Mouse (Mus musculus) testis, adult 2 months (tissue): ENCODE results near the gene Myadml2. TPM values are rescaled to one million over a fixed set of nuclear protein-coding genes. Genes with fewer than 3 reads are reported as not detected.

Experiments
- H3K27ac ChIP-seq: fragments of 200-500 bp; 2 replicates; pipeline ENCODE4 v1.5.1; 2012; ENCODE audit warnings: low read depth, low read length; ENCODE audit not compliant: control insufficient read depth, insufficient read depth
- H3K27me3 ChIP-seq: fragments of 200-500 bp; 2 replicates; pipeline ENCODE4 v1.6.1; 2012; ENCODE audit warnings: mild to moderate bottlenecking, low read length, moderate library complexity; ENCODE audit not compliant: control insufficient read depth, insufficient read depth
- H3K36me3 ChIP-seq: fragments of 200-500 bp; 2 replicates; pipeline ENCODE4 v1.6.1; 2012; ENCODE audit warnings: mild to moderate bottlenecking, low read length; ENCODE audit not compliant: control insufficient read depth, insufficient read depth
- H3K4me1 ChIP-seq: fragments of 200-500 bp; 2 replicates; pipeline ENCODE4 v1.6.1; 2012; ENCODE audit warnings: low read length; ENCODE audit not compliant: control insufficient read depth, insufficient read depth
- H3K4me3 ChIP-seq: fragments of 200-500 bp; 2 replicates; pipeline ENCODE4 v1.5.1; 2012; ENCODE audit warnings: low read depth, mild to moderate bottlenecking, low read length, moderate library complexity, mixed read lengths; ENCODE audit not compliant: control insufficient read depth
- CTCF ChIP-seq: fragments of 200-500 bp; IDR thresholded peaks from 2 replicates; pipeline ENCODE4 v1.5.1; 2012; ENCODE audit warnings: low read depth, mild to moderate bottlenecking, inconsistent platforms, low read length, moderate library complexity; ENCODE audit not compliant: control insufficient read depth, insufficient read depth, insufficient replicate concordance
- POLR2A ChIP-seq: fragments of 200-500 bp; IDR thresholded peaks from 2 replicates; pipeline ENCODE4 v1.6.1; 2012; ENCODE audit warnings: low read depth, mild to moderate bottlenecking, inconsistent platforms, low read length, moderate library complexity; ENCODE audit not compliant: control insufficient read depth
- polyA plus RNA-seq: library from polyadenylated mRNA; depleted of rRNA; stranded (reverse); fragments of >200 nt; gene quantifications from 2 replicates; pipeline ENCODE4 v1.2.3, GENCODE M21; 2012

Gene Myadml2
- polyA plus RNA-seq, 1 experiment, result not detected

DNA sequence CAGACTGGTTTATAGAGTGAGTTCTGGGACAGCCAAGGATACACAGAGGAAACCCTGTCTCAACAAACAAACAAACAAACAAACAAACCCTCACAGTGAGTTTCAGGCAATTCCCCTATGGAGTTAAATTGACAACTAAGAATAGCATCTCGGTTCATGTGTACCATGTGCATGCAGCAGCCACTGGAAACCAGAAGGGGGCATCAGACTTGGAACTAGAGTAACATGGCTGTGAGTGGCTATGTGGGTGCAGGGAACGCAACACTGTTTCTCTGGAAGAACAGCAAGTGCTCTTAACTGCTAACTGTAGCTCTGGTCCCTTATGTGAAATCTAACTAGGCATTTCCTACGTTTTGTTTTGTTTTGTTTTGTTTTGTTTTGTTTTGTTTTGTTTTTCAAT, 3.9 kb upstream of the Myadml2 start:
- Histone ChIP-seq H3K4me1 (peaks cover 8% of the 10 kb centered on the region), H3K27me3 (0 out of 2 replicates have a peak, but pooled peaks cover 2% of the 10 kb centered on the region), H3K27ac (no peak overlapping the region), H3K36me3 (no peaks in the 10 kb centered on the region), H3K4me3 (no peak overlapping the region)
- TF ChIP-seq POLR2A, result no peak

DNA sequence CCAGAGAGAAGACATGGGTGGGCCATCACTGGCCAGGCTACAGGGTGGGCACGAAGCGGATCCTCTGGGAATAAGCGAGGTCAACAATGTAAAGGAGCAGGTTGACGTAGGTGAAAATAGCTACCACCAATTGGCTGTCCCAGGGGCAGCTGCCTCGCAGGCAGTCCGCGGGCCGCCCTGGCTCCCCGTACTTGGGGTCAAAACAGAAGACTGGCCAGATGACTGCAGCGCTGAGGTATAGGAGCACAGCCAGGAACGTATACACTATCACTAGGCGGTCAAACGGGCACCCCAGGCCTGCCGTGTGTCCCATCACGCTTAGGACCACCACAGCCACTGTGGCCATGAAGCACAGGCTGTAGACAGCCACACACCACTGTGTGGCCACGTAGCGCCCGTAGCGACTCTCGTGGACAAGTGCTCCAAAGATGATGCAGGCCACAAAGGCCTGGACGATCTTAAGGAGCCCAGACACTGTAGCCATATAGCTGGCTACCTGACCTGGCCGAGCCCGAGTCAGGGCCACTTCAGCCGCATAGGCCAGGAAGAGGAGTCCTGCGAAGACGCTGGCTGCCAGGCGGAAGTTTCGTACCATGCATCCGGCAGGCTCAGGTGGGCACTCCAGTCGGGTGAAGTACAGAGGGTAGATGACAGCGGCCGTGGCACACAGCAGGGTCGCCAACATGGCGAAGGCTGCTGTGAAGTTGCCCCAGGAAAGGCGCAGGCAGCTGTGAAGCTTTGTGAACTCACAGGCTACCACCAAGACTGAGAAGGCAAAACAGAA, 719 bp downstream of the Myadml2 start:
- H3K27ac ChIP-seq, result no peak overlapping the region
- peaks cover 17% of the 10 kb centered on the region for H3K4me1 ChIP-seq
- H3K27me3 ChIP-seq, result 0 out of 2 replicates have a peak, but pooled peaks cover 2% of the 10 kb centered on the region
- peak overlapping the region; percentile 46 for H3K4me3 ChIP-seq
- no peaks in the 10 kb centered on the region for H3K36me3 ChIP-seq
- TF ChIP-seq POLR2A, result no peak
- no peak for TF ChIP-seq CTCF

DNA sequence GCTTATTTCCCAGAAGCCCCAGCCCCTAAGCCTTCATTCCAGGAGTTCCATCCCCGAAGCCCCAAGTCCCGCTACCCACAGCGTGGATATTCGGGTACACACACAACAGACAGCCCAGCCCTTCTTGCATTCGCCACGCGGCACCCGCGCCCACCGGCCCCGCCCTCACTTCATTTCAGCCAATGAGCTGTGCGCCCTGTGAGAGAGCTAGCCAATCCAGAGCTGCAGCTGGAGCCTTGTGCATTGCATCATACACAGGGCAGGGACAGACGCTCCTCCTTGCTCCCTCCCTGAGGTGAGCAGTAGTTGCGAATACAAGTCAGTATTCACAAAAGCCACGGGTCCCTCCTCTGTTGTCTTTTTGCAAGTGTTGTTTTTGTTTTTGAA, 4.4 kb downstream of the Myadml2 start, which contains the start of gene Pycr1:
Gene Pycr1 (minus strand): TSS at position 169 of the 387 bp plus-strand sequence.
- H3K4me3 ChIP-seq, result peak within 1 kb of the TSS; percentile 54
- no peak for TF ChIP-seq POLR2A
- no peak for TF ChIP-seq CTCF

DNA sequence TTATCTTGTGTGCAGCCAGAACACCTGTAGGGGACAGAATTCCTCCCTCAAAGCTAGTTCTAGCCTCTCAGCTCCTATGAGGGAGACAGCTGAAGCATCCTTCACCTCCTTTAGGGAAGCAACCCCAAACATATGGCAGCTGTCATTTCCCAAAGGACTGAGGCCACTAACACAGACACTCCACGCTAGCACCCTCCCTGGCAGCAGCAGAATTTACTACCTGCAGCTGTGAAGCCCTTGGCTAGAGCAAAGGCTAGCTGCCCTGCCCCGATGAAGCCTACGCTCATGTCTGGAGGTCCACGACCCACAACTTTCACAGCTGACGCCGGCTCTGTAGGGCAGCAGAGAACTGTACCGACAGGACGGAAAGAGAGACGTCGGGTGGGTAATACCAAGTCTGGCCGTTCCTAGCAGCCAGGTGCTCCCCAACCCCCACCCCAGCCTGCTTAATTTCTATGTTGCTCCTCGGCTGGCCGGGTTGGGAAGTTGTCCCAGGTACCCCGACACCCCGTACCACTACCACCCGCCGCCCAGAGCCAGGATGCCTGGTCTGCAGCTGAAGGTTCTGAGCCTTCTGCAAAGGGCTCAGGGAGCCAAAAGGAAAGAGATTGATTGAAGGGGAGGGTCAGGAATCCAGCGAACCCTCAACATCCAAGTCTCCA, 4.9 kb downstream of the Myadml2 start:
- no peak overlapping the region for H3K27ac ChIP-seq
- peak overlapping the region; percentile 54 for H3K4me3 ChIP-seq
- no peaks in the 10 kb centered on the region for H3K27me3 ChIP-seq
- no peaks in the 10 kb centered on the region for H3K36me3 ChIP-seq
- H3K4me1 ChIP-seq, result peaks cover 14% of the 10 kb centered on the region
- TF ChIP-seq POLR2A, result no peak
- no peak for TF ChIP-seq CTCF

More for the DNA sequence above, 4.4 kb downstream of the Myadml2 start, which contains the start of gene Pycr1:
- Histone ChIP-seq H3K27me3 (0 out of 2 replicates have a peak, but pooled peaks cover 2% of the 10 kb centered on the region), H3K4me1 (peaks cover 17% of the 10 kb centered on the region), H3K27ac (no peak within 1 kb of the TSS), H3K36me3 (no peaks in the 10 kb centered on the region)

DNA sequence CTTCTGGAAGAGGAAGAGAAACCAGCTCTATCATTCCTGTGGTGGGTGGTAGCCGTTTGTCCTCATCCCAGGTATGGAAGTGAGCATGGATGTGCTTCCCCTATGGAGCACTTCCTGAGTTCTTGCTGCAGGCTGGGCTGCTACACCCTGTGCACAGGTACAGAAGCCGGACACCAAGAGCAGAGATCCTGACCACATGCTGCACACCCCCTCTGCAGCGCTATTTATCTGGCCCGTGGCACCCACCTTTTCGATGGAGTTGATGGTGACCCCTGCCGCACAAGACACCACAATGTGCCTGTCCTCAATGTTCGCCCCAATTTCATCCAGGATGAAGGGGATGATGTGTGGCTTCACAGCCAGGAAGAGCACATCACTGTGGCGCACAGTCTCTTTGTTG, 6.1 kb downstream of the Myadml2 start:
- no peaks in the 10 kb centered on the region for H3K36me3 ChIP-seq
- H3K4me3 ChIP-seq, result no peak overlapping the region
- no peak overlapping the region for H3K27ac ChIP-seq
- H3K4me1 ChIP-seq, result peaks cover 8% of the 10 kb centered on the region
- no peak for TF ChIP-seq POLR2A
- no peak for TF ChIP-seq CTCF
- H3K27me3 ChIP-seq, result no peaks in the 10 kb centered on the region

DNA sequence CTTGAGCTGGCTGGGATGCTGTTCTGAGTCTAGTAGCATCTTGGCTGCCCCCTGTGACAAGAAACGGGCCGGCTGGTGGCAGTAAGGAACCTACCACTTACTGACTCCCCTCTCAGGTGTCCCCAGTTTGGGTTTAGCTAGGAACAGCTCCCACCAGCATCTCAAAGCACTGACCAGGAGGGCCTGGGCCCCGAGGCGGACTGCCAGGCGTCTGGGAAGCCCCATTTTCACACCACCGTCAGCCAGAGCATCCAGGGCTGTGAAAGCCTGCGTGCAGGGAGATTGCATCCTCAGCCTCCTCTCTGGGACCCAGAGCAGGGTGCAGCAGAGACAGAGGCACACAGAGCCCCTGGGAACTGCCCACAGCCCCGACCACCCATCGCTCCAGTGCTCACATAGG, 6.7 kb downstream of the Myadml2 start:
- H3K4me3 ChIP-seq, result no peak overlapping the region

DNA sequence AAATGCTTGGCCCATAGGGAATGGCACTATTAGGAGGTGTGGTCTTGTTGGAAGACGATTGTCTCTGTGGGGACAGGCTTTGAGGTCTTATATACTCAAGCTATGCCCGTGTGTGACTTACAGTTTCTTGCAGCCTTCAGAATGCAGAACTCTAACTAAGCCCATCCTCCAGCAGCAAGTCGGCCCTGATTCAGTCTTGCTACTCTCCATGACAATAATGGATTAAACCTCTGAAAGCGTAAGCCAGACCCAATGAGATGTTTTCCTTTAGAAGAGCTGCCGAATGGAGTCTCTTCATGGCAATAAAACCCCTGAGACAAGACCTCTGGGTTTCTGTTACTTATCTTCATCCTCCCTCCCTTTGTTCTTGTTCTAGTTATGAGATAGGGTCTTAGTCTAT, 13.1 kb downstream of the Myadml2 start:
- H3K36me3 ChIP-seq, result no peaks in the 10 kb centered on the region
- no peak overlapping the region for H3K27ac ChIP-seq
- H3K4me1 ChIP-seq, result peaks cover 16% of the 10 kb centered on the region
- no peak overlapping the region for H3K4me3 ChIP-seq
- no peak for TF ChIP-seq CTCF
- TF ChIP-seq POLR2A, result no peak
- no peaks in the 10 kb centered on the region for H3K27me3 ChIP-seq

More for the DNA sequence above, 6.7 kb downstream of the Myadml2 start:
- H3K27me3 ChIP-seq, result no peaks in the 10 kb centered on the region
- H3K27ac ChIP-seq, result no peak overlapping the region
- TF ChIP-seq CTCF (no peak), POLR2A (no peak)
- H3K4me1 ChIP-seq, result peaks cover 8% of the 10 kb centered on the region
- no peaks in the 10 kb centered on the region for H3K36me3 ChIP-seq
